Mouse (Mus musculus) lung, adult 2 months (tissue): ENCODE measurements around the gene Fbf1.

Experiments
- CTCF ChIP-seq: fragments of 200-500 bp; IDR thresholded peaks from 2 replicates; pipeline ENCODE4 v1.5.1; 2011; ENCODE audit warnings: mild to moderate bottlenecking, low read length, control low read depth; ENCODE audit not compliant: insufficient read depth
- POLR2A ChIP-seq: fragments of 200-500 bp; IDR thresholded peaks from 2 replicates; pipeline ENCODE4 v1.6.1; 2011; ENCODE audit warnings: low read depth, mild to moderate bottlenecking, control low read depth, low read length, borderline replicate concordance; ENCODE audit errors: extremely low read depth

GRCm38 (mm10) chr11:116142211-116142991, 25.6 kb downstream of the Fbf1 start:
- TF ChIP-seq POLR2A: no peak
- no peak for TF ChIP-seq CTCF
